Mouse (Mus musculus) heart, adult 2 months (tissue): Measurements from ENCODE around the gene Inpp5a. TPM values are rescaled to one million over a fixed set of nuclear protein-coding genes. Genes with fewer than 3 reads are reported as not detected.

Experiments
- DNase-seq, 2 experiments: peaks; one replicate each; pipeline ENCODE4 v3.0.0; 2021
- H3K27ac ChIP-seq: fragments of 200-600 bp; 2 replicates; pipeline ENCODE4 v1.8.1; 2022
- H3K27me3 ChIP-seq: fragments of 200-500 bp; 2 replicates; pipeline ENCODE4 v1.6.1; 2012; ENCODE audit warnings: mild to moderate bottlenecking, low read length, inconsistent platforms, mixed read lengths; ENCODE audit not compliant: control insufficient read depth, insufficient read depth
- H3K36me3 ChIP-seq: fragments of 200-500 bp; 2 replicates; pipeline ENCODE4 v1.6.1; 2012; ENCODE audit warnings: low read length, inconsistent platforms; ENCODE audit not compliant: control insufficient read depth, insufficient read depth
- H3K4me1 ChIP-seq: fragments of 200-500 bp; 2 replicates; pipeline ENCODE4 v1.6.1; 2011; ENCODE audit warnings: low read length; ENCODE audit not compliant: control insufficient read depth, insufficient read depth
- H3K4me3 ChIP-seq: fragments of 200-600 bp; 2 replicates; pipeline ENCODE4 v1.8.1; 2022
- H3K79me2 ChIP-seq: fragments of 200-500 bp; replicated peaks from 2 replicates; pipeline ENCODE4 v1.6.1; 2012; ENCODE audit warnings: mild to moderate bottlenecking, inconsistent platforms, low read length, moderate library complexity, mixed read lengths; ENCODE audit not compliant: control insufficient read depth, insufficient read depth
- H3K9ac ChIP-seq: fragments of 200-500 bp; 2 replicates; pipeline ENCODE4 v1.6.1; 2012; ENCODE audit warnings: low read depth, mild to moderate bottlenecking, control low read depth, inconsistent platforms, low read length, mixed read lengths
- CTCF ChIP-seq: fragments of 200-600 bp; IDR thresholded peaks from 2 replicates; pipeline ENCODE4 v1.8.1; 2022; ENCODE audit warnings: antibody characterized with exemption, mild to moderate bottlenecking, moderate library complexity
- EP300 ChIP-seq: fragments of 200-500 bp; IDR thresholded peaks from 2 replicates; pipeline ENCODE4 v1.6.1; 2011; ENCODE audit warnings: low read depth, low read length, control low read depth; ENCODE audit not compliant: insufficient read depth
- POLR2A ChIP-seq: fragments of 200-500 bp; IDR thresholded peaks from 2 replicates; pipeline ENCODE4 v1.6.1; 2011; ENCODE audit warnings: mild to moderate bottlenecking, low read depth, low read length, control low read depth; ENCODE audit not compliant: insufficient read depth
- WGBS: fragments of 180-500 bp; shearing (Covaris S2); methylation state at CpG from one replicate; pipeline ENCODE4 v1.1.7; 2018; 5-methylcytosine and 5-hydroxymethylcytosine counted together
- intact Hi-C: fragments of 180-260 bp; cut with DNase I; formaldehyde crosslinking; loops from one replicate; pipeline ENCODE4 v1.15.1; 2025
- polyA plus RNA-seq: library from polyadenylated mRNA; depleted of rRNA; stranded (reverse); fragments of >200 nt; gene quantifications from 2 replicates; pipeline ENCODE4 v1.2.3, GENCODE M21; 2012
- total RNA-seq, 2 experiments: library from RNA; stranded (reverse); gene quantifications; 2 replicates each; pipeline ENCODE4 v1.2.3; 2021

The Inpp5a gene
- total and polyA plus RNA-seq, 3 experiments, result 134 to 306 (median 280) TPM

GRCm38 (mm10) chr7:139391691-139392090 lies 2.8 kb downstream of the Inpp5a start:
- DNase-seq, result no peak
- WGBS, result 33% methylated on average over 5 of the region's 5 CpGs
- Histone ChIP-seq H3K9ac (peak overlapping the region; percentile 1; the same call in 1 of the 2 replicates), H3K4me3 (peak overlapping the region; percentile 27), H3K27me3 (no peaks in the 10 kb centered on the region), H3K4me1 (peaks cover 34% of the 10 kb centered on the region), H3K27ac (peak overlapping the region; percentile 94), H3K36me3 (peaks cover 5% of the 10 kb centered on the region; the same call in 1 of the 2 replicates), H3K79me2 (peaks cover 10% of the 10 kb centered on the region)
- TF ChIP-seq POLR2A, result no peak
- no peak for TF ChIP-seq CTCF
- TF ChIP-seq EP300, result no peak
- intact Hi-C loops, result loop anchor here (2.0 kb wide), 1 partner anchor 45 kb away; no protein-coding TSS in a partner anchor

GRCm38 (mm10) chr7:139392106-139392505 lies 3.2 kb downstream of the Inpp5a start:
- Histone ChIP-seq H3K27ac (peak overlapping the region; percentile 94), H3K79me2 (peaks cover 10% of the 10 kb centered on the region), H3K9ac (no peak overlapping the region), H3K27me3 (no peaks in the 10 kb centered on the region), H3K36me3 (peaks cover 5% of the 10 kb centered on the region; the same call in 1 of the 2 replicates), H3K4me3 (no peak overlapping the region), H3K4me1 (peaks cover 34% of the 10 kb centered on the region)
- no peak for TF ChIP-seq POLR2A
- TF ChIP-seq CTCF, result no peak
- TF ChIP-seq EP300, result no peak
- intact Hi-C loops, result no loop called here
- no peak for DNase-seq
- 56% methylated on average over 2 of the region's 2 CpGs for WGBS

DNA sequence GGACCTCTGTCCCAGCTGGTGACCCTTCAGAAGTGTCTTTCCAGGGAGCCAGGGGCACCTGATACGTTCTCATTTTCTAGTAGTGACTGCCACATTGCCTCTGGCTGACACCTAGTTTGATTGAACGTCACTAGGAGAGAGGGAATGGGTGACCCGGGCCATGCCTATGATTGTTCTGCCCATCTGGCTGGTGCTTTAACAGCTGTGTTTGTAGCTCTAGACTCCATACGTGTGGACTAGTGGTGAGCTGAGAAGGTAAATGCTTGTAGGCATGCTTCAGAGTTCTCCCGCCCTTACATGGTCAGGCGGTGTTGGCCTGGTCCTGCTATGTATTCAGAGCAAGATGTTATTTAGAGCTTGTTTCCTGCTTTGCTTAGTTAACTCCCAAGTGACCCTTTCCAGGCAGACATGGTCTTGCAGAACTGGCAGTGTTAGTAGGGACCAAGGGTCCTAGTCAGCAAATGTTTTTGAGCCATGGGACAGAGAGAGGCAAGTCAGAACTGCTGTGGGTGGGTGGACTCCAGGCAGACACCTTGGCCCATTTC lies 3.9 kb downstream of the Inpp5a start:
- H3K27ac ChIP-seq, result peak overlapping the region; percentile 94
- TF ChIP-seq CTCF (peak; percentile 27), EP300 (0 out of 2 replicates have a peak, but pooled peaks have one; percentile 20), POLR2A (no peak)
- H3K27me3 ChIP-seq, result no peaks in the 10 kb centered on the region
- H3K4me1 ChIP-seq, result peaks cover 39% of the 10 kb centered on the region
- H3K79me2 ChIP-seq, result peaks cover 12% of the 10 kb centered on the region
- peak overlapping the region; percentile 2; the same call in 1 of the 2 replicates for H3K4me3 ChIP-seq
- WGBS, result 18% methylated on average over 6 of the region's 6 CpGs
- H3K36me3 ChIP-seq, result peaks cover 5% of the 10 kb centered on the region; the same call in 1 of the 2 replicates
- no peak for DNase-seq
- H3K9ac ChIP-seq, result peak overlapping the region; percentile 29
- intact Hi-C loops, result no loop called here

DNA sequence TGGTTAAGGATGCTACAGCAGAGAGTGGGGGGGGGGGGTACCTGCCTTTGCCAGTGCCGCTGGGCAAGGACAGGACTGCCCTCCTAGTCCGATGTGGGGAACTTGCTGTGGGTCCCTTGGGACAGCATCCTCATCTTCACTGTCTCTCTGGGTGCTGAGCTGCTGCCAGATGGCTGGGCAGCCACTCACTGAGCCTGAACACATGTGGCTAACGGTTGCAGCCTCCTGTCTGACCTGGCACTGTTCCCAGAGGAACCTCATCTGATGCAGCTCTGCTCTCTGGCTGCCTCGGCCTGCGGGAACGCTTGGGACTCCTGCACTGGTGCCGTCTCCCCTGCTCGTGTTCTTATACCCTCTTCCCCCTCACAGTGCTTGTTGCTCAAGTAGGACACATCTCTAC lies 8.6 kb downstream of the Inpp5a start:
- intact Hi-C loops, result loop anchor here (2.0 kb wide), 1 partner anchor 17 kb away; no protein-coding TSS in a partner anchor
- WGBS, result 19% methylated on average over 8 of the region's 8 CpGs
- Histone ChIP-seq H3K27me3 (no peaks in the 10 kb centered on the region), H3K4me1 (peaks cover 54% of the 10 kb centered on the region), H3K79me2 (peaks cover 15% of the 10 kb centered on the region), H3K9ac (no peak overlapping the region), H3K4me3 (no peak overlapping the region), H3K27ac (no peak overlapping the region; the same call in 1 of the 2 replicates), H3K36me3 (peaks cover 5% of the 10 kb centered on the region; the same call in 1 of the 2 replicates)
- TF ChIP-seq CTCF (no peak), POLR2A (no peak), EP300 (no peak)
- peak; percentile 60 to 67 for DNase-seq

DNA sequence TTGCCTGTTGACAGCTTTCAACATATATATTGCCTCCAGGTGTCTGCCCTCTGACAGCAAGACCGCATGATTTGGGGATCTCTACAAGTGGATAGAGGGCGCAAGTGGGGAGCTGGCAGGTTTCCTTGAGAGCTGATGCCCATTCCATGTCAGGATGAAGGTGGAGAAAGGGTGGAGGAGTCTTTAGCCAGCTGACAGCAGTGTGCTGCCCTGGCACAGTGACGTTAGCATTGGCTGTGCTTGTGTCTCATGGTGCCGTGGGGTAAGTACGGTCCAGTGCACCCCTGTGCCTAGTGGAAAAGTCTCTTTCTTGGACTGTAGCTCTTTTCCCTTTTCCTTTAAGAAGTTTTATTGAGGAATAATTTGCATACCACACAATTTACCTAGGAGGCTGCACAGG lies 9.2 kb downstream of the Inpp5a start:
- H3K9ac ChIP-seq, result no peak overlapping the region
- H3K4me1 ChIP-seq, result peaks cover 51% of the 10 kb centered on the region
- DNase-seq, result no peak
- no peaks in the 10 kb centered on the region for H3K27me3 ChIP-seq
- H3K27ac ChIP-seq, result no peak overlapping the region; the same call in 1 of the 2 replicates
- H3K36me3 ChIP-seq, result peaks cover 5% of the 10 kb centered on the region; the same call in 1 of the 2 replicates
- WGBS, result 81% methylated on average over 5 of the region's 5 CpGs
- intact Hi-C loops, result no loop called here
- peaks cover 14% of the 10 kb centered on the region for H3K79me2 ChIP-seq
- H3K4me3 ChIP-seq, result no peak overlapping the region
- TF ChIP-seq POLR2A (no peak), CTCF (no peak), EP300 (no peak)

- TF ChIP-seq CTCF (no peak), POLR2A (no peak), EP300 (no peak)
- Histone ChIP-seq H3K36me3 (peaks cover 3% of the 10 kb centered on the region; the same call in 1 of the 2 replicates), H3K4me3 (no peak overlapping the region), H3K27me3 (no peaks in the 10 kb centered on the region), H3K79me2 (peaks cover 13% of the 10 kb centered on the region), H3K4me1 (peaks cover 47% of the 10 kb centered on the region), H3K27ac (no peak overlapping the region), H3K9ac (no peak overlapping the region)
- 56% methylated on average over 6 of the region's 6 CpGs for WGBS
- no peak for DNase-seq
- intact Hi-C loops, result no loop called here
These were observed 9.7 kb downstream of the Inpp5a start for GRCm38 (mm10) chr7:139398530-139399021.
